Mouse (Mus musculus) forebrain, embryonic 10.5 days (tissue): ENCODE measurements around the gene Daam1. TPM values are rescaled to one million over a fixed set of nuclear protein-coding genes. Genes with fewer than 3 reads are reported as not detected.
A peak's percentile ranks its signal among the peaks of the same experiment; 100 is the strongest.

Experiments
- DNase-seq: peaks from one replicate; pipeline ENCODE4 v3.0.0-alpha.2; 2017; ENCODE audit warnings: low spot score; ENCODE audit errors: extremely low spot score
- H3K27ac ChIP-seq: fragments of 300-500 bp; sonication (generic); 2 replicates; pipeline ENCODE4 v1.5.1; 2016; ENCODE audit warnings: mild to moderate bottlenecking
- H3K27me3 ChIP-seq: fragments of 300-500 bp; sonication (generic); 2 replicates; pipeline ENCODE4 v1.6.1; 2016; ENCODE audit warnings: mild to moderate bottlenecking; ENCODE audit not compliant: poor library complexity, severe bottlenecking
- H3K36me3 ChIP-seq: fragments of 300-500 bp; sonication (generic); replicated peaks from 2 replicates; pipeline ENCODE4 v1.6.1; 2016; ENCODE audit warnings: mild to moderate bottlenecking, moderate library complexity
- H3K4me1 ChIP-seq: fragments of 300-500 bp; sonication (generic); 2 replicates; pipeline ENCODE4 v1.6.1; 2016
- H3K4me3 ChIP-seq: fragments of 300-500 bp; sonication (generic); 2 replicates; pipeline ENCODE4 v1.5.1; 2016; ENCODE audit warnings: mild to moderate bottlenecking, moderate library complexity
- H3K9me3 ChIP-seq: fragments of 300-500 bp; sonication (generic); 2 replicates; pipeline ENCODE4 v1.6.1; 2016; ENCODE audit warnings: mild to moderate bottlenecking, moderate library complexity
- WGBS: fragments of 180-500 bp; shearing (Covaris S2); methylation state at CpG from one replicate; pipeline ENCODE4 v1.1.7; 2016; 5-methylcytosine and 5-hydroxymethylcytosine counted together
- polyA plus RNA-seq: library from polyadenylated mRNA; unstranded; fragments of >200 nt; fragmentation: Nextera tagmentation; extraction: Ambion mirVana; gene quantifications from 2 replicates; pipeline ENCODE4 v1.2.1, GENCODE M21; 2016

The Daam1 gene
- polyA plus RNA-seq, 1 experiment from 2014 or later: 7.7 TPM

- Histone ChIP-seq H3K27me3 (no peaks in the 10 kb centered on the region), H3K4me3 (no peak overlapping the region), H3K36me3 (no peaks in the 10 kb centered on the region), H3K4me1 (peaks cover 7% of the 10 kb centered on the region; the same call in 1 of the 2 replicates), H3K9me3 (no peaks in the 10 kb centered on the region), H3K27ac (no peak overlapping the region)
- 94% methylated on average over 14 of the region's 14 CpGs for WGBS
- no peak for DNase-seq
These were observed 18.3 kb upstream of the Daam1 start for GRCm38 (mm10) chr12:71812567-71812966.

- 92% methylated on average over 9 of the region's 9 CpGs for WGBS
- DNase-seq: no peak
- Histone ChIP-seq H3K27me3 (no peaks in the 10 kb centered on the region), H3K4me1 (peaks cover 7% of the 10 kb centered on the region; the same call in 1 of the 2 replicates), H3K36me3 (no peaks in the 10 kb centered on the region), H3K27ac (no peak overlapping the region), H3K9me3 (no peaks in the 10 kb centered on the region), H3K4me3 (no peak overlapping the region)
These were observed 17.6 kb upstream of the Daam1 start for GRCm38 (mm10) chr12:71813251-71813650.

DNA sequence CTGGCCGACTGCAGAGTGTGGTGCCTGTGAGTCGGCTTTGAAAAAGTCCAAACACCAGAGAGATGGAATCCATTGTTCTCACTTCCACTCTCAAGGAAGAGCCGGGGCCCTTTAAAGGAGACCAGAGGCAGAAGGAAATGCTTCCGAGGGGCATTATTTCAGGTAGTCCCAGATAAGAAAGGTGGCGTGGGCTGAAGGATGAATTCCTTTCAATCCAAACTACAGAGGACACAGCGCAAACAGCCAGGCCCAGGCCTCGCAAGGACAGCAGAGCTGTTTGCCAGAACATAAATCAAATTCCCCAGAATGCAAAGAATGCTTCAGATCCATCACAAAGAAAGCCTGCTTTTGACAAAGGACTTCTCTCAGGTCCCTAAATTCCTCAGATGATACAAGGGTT lies 17.1 kb upstream of the Daam1 start:
- no peak overlapping the region for H3K4me3 ChIP-seq
- H3K9me3 ChIP-seq: no peaks in the 10 kb centered on the region
- H3K4me1 ChIP-seq: peaks cover 7% of the 10 kb centered on the region; the same call in 1 of the 2 replicates
- DNase-seq: no peak
- no peaks in the 10 kb centered on the region for H3K27me3 ChIP-seq
- H3K36me3 ChIP-seq: no peaks in the 10 kb centered on the region
- no peak overlapping the region for H3K27ac ChIP-seq
- WGBS: 61% methylated on average over 7 of the region's 7 CpGs

DNA sequence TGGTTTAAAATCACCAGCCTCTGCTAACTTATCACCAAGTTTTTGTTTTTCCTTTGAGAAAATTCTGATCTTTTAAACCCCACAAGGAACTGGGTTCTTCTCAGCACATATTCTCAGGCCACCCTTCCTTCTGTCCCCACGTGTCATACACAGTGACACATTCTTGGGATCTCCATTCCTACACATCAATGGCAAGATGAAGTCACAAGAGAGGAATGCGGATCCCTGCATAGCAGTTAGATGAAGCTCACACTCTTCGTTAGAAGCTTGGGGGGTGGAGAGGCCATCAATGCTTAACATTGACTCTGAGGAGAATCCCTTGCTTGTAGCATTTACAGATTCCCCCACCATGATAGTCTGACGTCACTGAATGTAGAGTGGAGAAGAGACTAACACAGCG lies 10.8 kb upstream of the Daam1 start:
- H3K36me3 ChIP-seq: no peaks in the 10 kb centered on the region
- H3K9me3 ChIP-seq: no peaks in the 10 kb centered on the region
- H3K4me1 ChIP-seq: no peaks in the 10 kb centered on the region
- 0 out of 2 replicates have a peak, but pooled peaks cover under 1% of the 10 kb centered on the region for H3K27me3 ChIP-seq
- H3K27ac ChIP-seq: no peak overlapping the region
- 87% methylated on average over 5 of the region's 5 CpGs for WGBS
- DNase-seq: no peak
- H3K4me3 ChIP-seq: no peak overlapping the region

DNA sequence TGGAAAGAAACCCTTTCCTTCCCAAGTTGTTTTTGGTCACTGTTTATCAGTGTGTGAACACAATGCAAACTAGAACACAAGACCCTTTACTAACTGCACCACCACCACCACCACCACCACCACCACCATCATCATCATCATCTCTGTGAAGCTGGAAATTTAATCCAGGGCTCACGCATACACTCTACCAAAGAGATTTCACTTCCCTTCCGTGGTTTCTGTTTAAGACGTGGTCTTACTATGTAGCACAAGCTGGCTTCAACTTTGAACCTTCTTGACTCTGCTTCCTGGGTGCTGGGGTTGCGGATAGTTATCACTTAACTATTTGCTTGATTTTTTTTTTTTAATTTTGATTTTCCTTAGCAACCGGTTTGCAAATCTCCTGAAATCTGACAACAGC lies 9.6 kb upstream of the Daam1 start:
- WGBS: 93% methylated on average over 5 of the region's 5 CpGs
- no peaks in the 10 kb centered on the region for H3K36me3 ChIP-seq

DNA sequence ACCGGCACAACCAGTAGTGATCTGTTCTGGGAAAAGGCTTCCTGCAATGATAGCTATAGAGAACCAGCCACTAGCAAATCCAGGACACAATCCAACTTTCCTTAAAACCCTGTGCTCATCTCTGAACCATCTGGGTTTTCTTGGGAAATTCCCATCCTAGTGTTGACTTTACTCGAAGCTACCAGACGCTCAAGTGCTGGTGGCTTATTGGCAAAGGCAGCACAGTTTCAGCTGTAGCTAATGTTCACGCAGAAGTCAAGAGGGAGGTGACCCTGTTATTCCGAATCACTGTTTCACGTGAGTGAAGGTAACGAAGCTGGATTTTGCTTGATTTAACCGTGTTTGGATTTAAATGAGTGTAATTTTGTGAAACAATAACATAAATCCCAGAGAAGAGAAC lies 9.1 kb upstream of the Daam1 start:
- 90% methylated on average over 8 of the region's 8 CpGs for WGBS
- Histone ChIP-seq H3K27me3 (peaks cover 5% of the 10 kb centered on the region; the same call in 1 of the 2 replicates), H3K36me3 (no peaks in the 10 kb centered on the region), H3K27ac (no peak overlapping the region), H3K4me3 (no peak overlapping the region), H3K9me3 (no peaks in the 10 kb centered on the region), H3K4me1 (no peaks in the 10 kb centered on the region)
- DNase-seq: no peak

More for the DNA sequence above, 9.6 kb upstream of the Daam1 start:
- H3K4me3 ChIP-seq: no peak overlapping the region
- H3K27ac ChIP-seq: no peak overlapping the region
- no peak for DNase-seq
- no peaks in the 10 kb centered on the region for H3K4me1 ChIP-seq
- H3K9me3 ChIP-seq: no peaks in the 10 kb centered on the region
- H3K27me3 ChIP-seq: peaks cover 5% of the 10 kb centered on the region; the same call in 1 of the 2 replicates

- no peaks in the 10 kb centered on the region for H3K9me3 ChIP-seq
- peaks cover 3% of the 10 kb centered on the region; the same call in 1 of the 2 replicates for H3K4me1 ChIP-seq
- H3K27ac ChIP-seq: no peak overlapping the region
- 66% methylated on average over 6 of the region's 6 CpGs for WGBS
- DNase-seq: no peak
- H3K4me3 ChIP-seq: no peak overlapping the region
- peaks cover 20% of the 10 kb centered on the region for H3K27me3 ChIP-seq
- no peaks in the 10 kb centered on the region for H3K36me3 ChIP-seq
These were observed 6.0 kb upstream of the Daam1 start for GRCm38 (mm10) chr12:71824927-71825326.

- no peak for DNase-seq
- Histone ChIP-seq H3K4me1 (peaks cover 42% of the 10 kb centered on the region), H3K27me3 (peaks cover 19% of the 10 kb centered on the region), H3K9me3 (no peaks in the 10 kb centered on the region), H3K36me3 (no peaks in the 10 kb centered on the region), H3K4me3 (peak overlapping the region; percentile 84), H3K27ac (peak overlapping the region; percentile 91)
- WGBS: 17% methylated on average over 10 of the region's 10 CpGs
These were observed 739 bp upstream of the Daam1 start for GRCm38 (mm10) chr12:71830139-71830538.

DNA sequence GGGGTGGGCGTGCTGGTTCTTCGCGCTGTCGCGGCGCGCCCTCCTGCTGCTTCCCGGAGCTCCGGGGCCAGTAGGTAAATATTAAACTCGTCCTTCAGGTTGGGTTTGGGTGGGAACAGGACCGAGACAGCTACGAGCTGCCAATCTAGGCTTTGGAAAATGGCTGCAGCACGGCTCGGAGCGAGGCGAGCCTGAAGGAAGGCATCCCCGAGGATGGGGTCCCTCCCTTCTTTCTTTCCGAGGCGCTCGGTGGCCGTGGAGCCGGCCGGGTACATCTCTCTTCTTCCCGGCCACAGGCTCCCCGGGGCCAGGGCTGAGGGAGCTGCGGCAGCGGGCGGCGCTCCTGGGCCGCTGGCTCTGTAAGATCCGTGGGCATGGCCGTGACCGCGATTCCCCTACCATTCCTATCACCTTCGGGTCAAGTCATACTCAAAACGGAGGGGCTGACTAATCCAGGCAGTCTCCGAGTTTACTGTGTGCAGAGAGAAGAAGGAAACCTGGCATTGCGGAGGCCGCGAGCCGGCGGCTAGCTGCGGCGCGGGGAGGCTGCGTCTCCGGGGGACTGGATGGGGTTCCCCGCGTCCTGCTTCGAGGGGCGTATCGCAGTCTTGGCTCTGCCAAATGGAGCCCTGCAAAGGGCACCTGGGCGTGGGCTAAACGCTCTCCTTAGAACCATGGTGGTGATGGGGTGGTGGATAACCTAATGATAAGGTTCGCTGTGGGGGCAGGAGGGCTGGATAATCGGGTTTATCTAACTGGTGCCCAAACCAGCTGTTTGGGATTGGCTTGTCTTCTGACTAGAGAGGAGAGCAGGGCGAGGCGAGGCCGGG lies 595 bp downstream of the Daam1 start:
- Histone ChIP-seq H3K4me1 (peaks cover 44% of the 10 kb centered on the region), H3K9me3 (no peaks in the 10 kb centered on the region), H3K27ac (peak overlapping the region; percentile 91), H3K36me3 (no peaks in the 10 kb centered on the region), H3K4me3 (peak overlapping the region; percentile 84), H3K27me3 (peaks cover 15% of the 10 kb centered on the region)
- DNase-seq: peak; percentile 55
- WGBS: under 1% methylated on average over 59 of the region's 59 CpGs

GRCm38 (mm10) chr12:71832225-71832624 lies 1.3 kb downstream of the Daam1 start:
- H3K36me3 ChIP-seq: no peaks in the 10 kb centered on the region
- no peaks in the 10 kb centered on the region for H3K9me3 ChIP-seq
- DNase-seq: peak; percentile 83
- H3K4me1 ChIP-seq: peaks cover 45% of the 10 kb centered on the region
- H3K27me3 ChIP-seq: peaks cover 15% of the 10 kb centered on the region
- peak overlapping the region; percentile 84 for H3K4me3 ChIP-seq
- peak overlapping the region; percentile 91 for H3K27ac ChIP-seq
- under 1% methylated on average over 12 of the region's 12 CpGs for WGBS

DNA sequence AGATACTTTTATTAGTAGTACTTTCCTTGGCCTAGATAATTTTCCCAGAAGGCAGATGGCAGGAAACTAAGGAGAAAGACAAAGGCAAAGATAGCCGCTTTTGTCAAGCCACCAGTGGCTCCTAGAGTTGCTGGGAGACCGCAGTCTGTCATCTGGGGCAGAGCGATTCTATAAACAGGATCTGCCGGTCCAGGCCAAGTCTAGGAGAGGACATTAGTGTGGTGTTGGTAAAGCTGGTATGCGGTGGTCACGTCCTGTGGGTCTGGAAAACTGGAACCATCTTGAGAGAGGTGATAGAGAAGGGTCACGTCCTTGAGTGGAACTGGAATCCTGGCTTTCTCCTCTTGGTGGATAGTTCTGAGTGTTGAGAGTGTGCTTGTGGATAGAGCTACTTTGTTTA lies 3.2 kb downstream of the Daam1 start:
- H3K4me1 ChIP-seq: peaks cover 60% of the 10 kb centered on the region
- no peak for DNase-seq
- H3K27me3 ChIP-seq: peaks cover 6% of the 10 kb centered on the region; the same call in 1 of the 2 replicates
- no peak overlapping the region for H3K4me3 ChIP-seq
- H3K27ac ChIP-seq: no peak overlapping the region
- no peaks in the 10 kb centered on the region for H3K36me3 ChIP-seq
- H3K9me3 ChIP-seq: no peaks in the 10 kb centered on the region
- 86% methylated on average over 7 of the region's 7 CpGs for WGBS

DNA sequence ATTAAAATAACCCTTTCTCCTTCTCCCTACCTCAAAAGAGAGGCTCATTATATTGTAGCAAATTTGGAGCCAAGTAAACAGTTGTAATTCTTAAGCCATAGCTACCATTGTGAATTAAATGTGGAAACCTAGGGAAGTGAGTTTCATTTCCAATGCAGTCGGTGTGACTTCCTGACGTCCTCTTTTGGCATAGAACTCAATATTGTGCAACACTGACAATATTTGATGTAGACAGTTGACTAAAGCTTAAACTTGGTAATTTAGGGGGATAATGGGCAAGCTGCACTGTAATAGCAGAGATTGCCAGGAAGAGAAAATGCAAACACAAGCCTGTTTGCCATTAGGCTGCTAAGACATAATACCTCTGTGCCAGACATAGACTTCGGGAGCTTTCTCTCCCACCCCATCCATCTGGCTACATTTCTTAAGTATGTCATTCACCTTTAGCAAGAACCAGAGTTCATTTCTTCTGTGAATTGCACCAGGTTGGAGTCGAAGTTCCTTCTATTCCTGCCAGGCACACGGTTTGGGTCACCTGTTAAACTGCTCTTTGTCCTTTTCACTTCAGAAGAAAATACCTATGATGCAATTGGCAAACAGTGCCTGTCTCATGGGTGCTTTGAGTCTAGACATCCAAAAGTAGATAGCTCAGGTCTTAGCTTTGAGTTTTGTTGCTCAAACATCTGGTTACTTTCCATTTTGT lies 5.2 kb downstream of the Daam1 start:
- H3K36me3 ChIP-seq: no peaks in the 10 kb centered on the region
- H3K27me3 ChIP-seq: 0 out of 2 replicates have a peak, but pooled peaks cover 3% of the 10 kb centered on the region
- H3K27ac ChIP-seq: no peak overlapping the region
- no peak for DNase-seq
- H3K4me3 ChIP-seq: no peak overlapping the region
- 88% methylated on average over 5 of the region's 5 CpGs for WGBS
- H3K4me1 ChIP-seq: peaks cover 69% of the 10 kb centered on the region
- no peaks in the 10 kb centered on the region for H3K9me3 ChIP-seq

DNA sequence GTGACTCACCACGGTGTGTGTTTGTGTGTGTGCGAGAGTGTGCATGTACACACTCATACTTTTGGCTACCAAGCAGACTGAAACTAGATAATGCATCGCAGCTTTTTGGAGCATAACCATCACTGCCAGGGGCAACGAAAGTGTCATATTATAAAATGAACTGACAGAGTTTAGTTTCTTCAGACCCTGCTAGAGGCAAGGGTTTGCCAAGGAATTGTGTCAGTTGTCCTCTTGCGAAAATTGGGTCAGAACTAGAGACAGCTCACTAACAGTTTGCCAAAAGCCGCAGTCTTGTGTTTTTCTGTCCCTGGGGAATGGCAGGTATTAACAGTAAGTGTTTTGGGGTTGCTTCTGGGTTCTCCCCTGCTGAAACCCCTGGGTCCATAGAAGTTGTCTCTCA lies 5.9 kb downstream of the Daam1 start:
- H3K4me3 ChIP-seq: no peak overlapping the region
- H3K4me1 ChIP-seq: peaks cover 67% of the 10 kb centered on the region
- no peak for DNase-seq
- H3K9me3 ChIP-seq: no peaks in the 10 kb centered on the region
- 91% methylated on average over 6 of the region's 6 CpGs for WGBS
- no peak overlapping the region for H3K27ac ChIP-seq
- H3K27me3 ChIP-seq: 0 out of 2 replicates have a peak, but pooled peaks cover 3% of the 10 kb centered on the region
- H3K36me3 ChIP-seq: no peaks in the 10 kb centered on the region
